Mouse (Mus musculus) heart, adult 2 months (tissue): Measurements from ENCODE around the gene Asb4.
"Not testable (repeated sequence)": the region's sequence is repeated elsewhere in the genome, so short reads cannot be mapped to it uniquely, and the experiment has no call there.

Experiments used
- CTCF ChIP-seq: fragments of 200-600 bp; IDR thresholded peaks from 2 replicates; pipeline ENCODE4 v1.8.1; 2022; ENCODE audit warnings: antibody characterized with exemption, mild to moderate bottlenecking, moderate library complexity
- EP300 ChIP-seq: fragments of 200-500 bp; IDR thresholded peaks from 2 replicates; pipeline ENCODE4 v1.6.1; 2011; ENCODE audit warnings: low read depth, low read length, control low read depth; ENCODE audit not compliant: insufficient read depth
- POLR2A ChIP-seq: fragments of 200-500 bp; IDR thresholded peaks from 2 replicates; pipeline ENCODE4 v1.6.1; 2011; ENCODE audit warnings: mild to moderate bottlenecking, low read depth, low read length, control low read depth; ENCODE audit not compliant: insufficient read depth

GRCm38 (mm10) chr6:5338781-5339180 lies 44.4 kb upstream of the Asb4 start:
- TF ChIP-seq POLR2A, CTCF, EP300: not testable (repeated sequence)
